Mouse (Mus musculus) adrenal gland, adult 10 weeks (tissue): ENCODE measurements around the gene Gm10750. TPM values are rescaled to one million over a fixed set of nuclear protein-coding genes. Genes with fewer than 3 reads are reported as not detected.

ENCODE experiments used
- polyA plus RNA-seq: library from polyadenylated mRNA; stranded (reverse); fragments of 350-450 nt; fragmentation: Illumina TruSeq; extraction: RNeasy Lipid Tissue Mini Kit (QIAGEN cat#74804); gene quantifications from one replicate; pipeline ENCODE4 v1.2.3, GENCODE M21; 2014; ENCODE audit warnings: low read depth, low replicate concordance

Gene Gm10750
- polyA plus RNA-seq, result not detected

DNA sequence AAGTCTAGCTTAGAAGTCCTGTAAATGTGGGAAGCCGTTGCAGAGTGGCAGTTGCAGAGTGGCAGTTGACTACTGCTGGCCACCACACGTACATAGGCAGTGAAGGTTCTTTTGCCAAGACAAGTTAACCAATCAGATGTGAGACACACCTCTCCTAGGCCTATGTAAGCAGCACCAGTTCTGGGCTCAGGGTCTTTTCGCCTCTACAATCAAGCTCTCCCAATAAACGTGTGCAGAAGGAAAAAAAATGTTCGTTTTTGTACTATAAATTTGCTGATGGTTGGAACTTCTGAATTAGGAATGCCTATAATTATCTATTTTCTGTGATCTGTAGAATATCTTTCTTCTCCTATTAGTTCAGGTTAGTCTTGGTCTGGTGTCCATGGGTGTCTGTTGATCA, at the start of gene Gm10750:
Gene Gm10750 (minus strand): TSS at position 101 of the 400 bp plus-strand sequence.

DNA sequence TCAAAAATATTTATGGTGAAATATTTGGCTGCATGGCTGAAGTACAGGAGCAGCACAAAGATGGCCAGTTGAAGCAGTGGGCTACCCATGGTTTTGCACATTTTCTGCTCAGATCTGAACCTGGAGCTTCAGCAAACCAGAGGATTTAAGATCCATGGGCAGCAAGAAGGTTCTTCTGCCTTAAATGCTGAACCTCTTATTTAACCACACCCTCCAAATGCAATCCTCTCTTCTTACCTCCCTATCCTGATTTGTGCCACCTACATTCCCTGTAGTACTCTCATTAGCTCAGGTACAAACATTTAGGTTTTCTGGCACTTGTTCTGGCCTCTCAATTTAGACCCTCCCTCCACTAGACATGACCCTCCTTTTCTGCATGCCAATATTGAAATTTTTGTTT, 13.9 kb downstream of the Gm10750 start, which contains the start of gene Gm1330:
Gene Gm1330 (minus strand): TSS at position 101 of the 400 bp plus-strand sequence.

Other genes with a start within 250 kb of the Gm10750 start
- not detected for gene Cst11, start 245.7 kb downstream of the Gm10750 start, polyA plus RNA-seq
- gene 8030411F24Rik, start 235.2 kb downstream of the Gm10750 start, polyA plus RNA-seq, result not detected
- not detected for gene Cst12, start 227.9 kb downstream of the Gm10750 start, polyA plus RNA-seq
- gene Cst8, start 218.5 kb downstream of the Gm10750 start, polyA plus RNA-seq, result 132 TPM
- gene Cst13, start 197.2 kb downstream of the Gm10750 start, polyA plus RNA-seq, result not detected
- gene Cst9, start 182.1 kb downstream of the Gm10750 start, polyA plus RNA-seq, result not detected
- gene 9230104L09Rik, start 152.2 kb downstream of the Gm10750 start, polyA plus RNA-seq, result 2.6 TPM
- gene Cst3, start 141.5 kb downstream of the Gm10750 start, polyA plus RNA-seq, result 48.5 TPM
- not detected for gene Gm1330, start 14.0 kb downstream of the Gm10750 start, polyA plus RNA-seq